Mouse (Mus musculus): ENCODE data around the gene Ceacam19.

The Ceacam19 gene

DNA sequence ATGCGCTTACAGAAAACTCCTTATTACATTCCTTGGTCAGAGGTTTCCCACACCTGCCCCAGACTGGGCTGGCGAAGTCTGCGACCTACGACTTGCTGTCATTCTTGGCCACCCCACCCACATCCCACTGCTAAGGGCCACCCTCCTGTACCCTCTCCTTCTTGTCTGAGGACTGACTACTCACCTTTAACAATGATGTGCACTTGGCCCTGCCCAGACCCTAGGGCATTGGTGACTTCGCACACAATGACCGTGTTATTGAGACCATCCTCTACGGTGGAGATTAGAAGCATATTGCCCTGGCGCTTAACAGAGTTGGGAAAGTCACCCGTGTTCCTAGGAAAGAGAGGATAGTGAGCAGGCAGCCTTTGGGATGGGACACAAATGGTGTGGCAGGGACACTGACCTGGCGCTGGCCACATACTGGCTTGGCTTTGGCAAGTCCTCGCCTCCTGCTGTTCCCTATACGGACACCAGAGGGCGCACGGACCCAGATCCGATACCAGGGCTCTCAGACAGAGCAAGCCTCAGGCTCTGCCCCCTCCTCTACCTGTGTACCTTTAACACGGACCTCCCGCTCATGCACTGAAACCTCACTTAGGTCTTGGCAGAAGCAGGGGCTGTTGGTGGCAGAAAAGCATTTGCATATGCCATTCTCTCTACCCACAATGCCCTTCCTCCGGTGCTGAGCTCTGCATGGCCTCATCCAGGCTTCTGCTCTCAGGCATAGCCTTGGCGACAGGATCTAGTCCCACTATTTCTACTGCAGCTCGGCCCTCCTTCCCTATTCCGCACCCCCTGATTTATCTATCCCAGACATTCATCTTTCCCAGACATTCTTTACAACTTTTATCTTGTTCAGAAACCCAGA lies 22.9 kb upstream of the Ceacam19 start:
- in situ Hi-C loops (cut with MboI, MseI): loop anchor here (5.0 kb wide), 1 partner anchor 47 kb away; no protein-coding TSS in a partner anchor

GRCm38 (mm10) chr7:19889881-19890280 lies 2.1 kb upstream of the Ceacam19 start:
- in situ Hi-C loops (cut with MboI, MseI): no loop called here

- in situ Hi-C loops (cut with MboI, MseI): no loop called here
These were observed 7.0 kb downstream of the Ceacam19 start for GRCm38 (mm10) chr7:19880754-19881153.

DNA sequence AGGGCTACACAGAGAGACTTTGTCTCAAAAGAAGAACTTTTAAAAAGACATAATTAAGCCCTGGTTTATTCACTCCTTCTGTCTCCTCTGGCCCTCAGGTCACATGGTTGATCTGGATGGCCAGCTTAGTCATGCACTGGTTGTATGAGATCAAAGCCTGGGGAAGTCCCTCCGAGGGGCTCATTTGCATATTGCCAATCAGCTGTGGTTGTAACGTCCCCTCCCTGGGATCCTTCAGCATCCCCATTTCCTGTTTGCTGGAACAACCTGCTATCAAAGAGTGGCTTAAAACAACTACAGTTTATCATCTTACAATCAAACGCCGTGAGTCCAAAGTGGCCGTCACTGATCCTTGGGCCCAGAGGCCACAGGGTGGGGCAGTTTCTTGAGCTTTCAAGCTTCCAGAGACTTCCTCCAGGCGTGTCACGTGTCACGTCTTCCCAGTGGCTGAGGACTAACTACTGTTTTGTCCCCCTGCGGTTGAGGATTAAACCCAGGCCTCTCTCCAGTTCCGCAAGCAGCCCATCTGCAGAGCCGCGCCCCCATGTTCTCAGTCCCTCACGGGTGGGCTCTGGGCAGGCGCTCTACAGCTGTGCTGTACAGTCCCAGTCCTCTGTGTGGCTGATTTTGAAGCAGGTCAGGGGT lies 10.9 kb downstream of the Ceacam19 start:
- in situ Hi-C loops (cut with MboI, MseI): no loop called here

DNA sequence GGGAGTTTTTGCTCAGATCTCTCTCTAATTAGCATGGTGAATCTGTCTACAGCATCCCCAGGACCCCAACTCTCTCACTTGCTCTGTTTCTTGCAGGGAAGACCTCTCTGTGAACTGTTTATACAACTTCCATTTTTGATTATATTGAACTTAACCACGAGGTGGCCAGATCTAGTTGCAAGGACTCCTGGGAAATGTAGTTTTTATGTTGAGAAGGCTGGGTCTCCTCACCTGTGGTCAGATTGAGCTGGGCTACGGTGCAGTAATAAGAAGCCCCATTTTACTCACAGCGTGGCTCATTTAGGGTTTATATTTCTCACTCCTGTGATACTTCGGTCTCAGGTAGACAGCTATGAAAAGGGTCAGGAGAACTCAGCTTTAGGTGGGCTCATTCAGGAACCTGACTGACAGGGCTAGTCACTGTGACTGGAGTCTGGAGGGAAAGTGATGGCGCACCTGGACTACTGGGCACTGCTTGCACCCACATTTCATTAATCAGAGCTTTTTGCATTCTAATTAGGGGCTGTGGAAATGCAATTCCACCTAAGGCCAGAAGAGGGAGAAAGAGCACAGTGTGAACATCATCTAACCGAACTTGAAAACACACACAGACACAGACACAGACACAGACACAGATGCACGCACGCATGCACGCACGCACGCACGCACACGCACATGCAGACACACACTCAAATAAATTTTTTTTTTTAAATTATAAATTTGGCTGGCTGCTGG lies 11.7 kb downstream of the Ceacam19 start:
- in situ Hi-C loops (cut with MboI, MseI): no loop called here

- in situ Hi-C loops (cut with MboI, MseI): no loop called here
These were observed 15.7 kb downstream of the Ceacam19 start for GRCm38 (mm10) chr7:19871943-19872601.

DNA sequence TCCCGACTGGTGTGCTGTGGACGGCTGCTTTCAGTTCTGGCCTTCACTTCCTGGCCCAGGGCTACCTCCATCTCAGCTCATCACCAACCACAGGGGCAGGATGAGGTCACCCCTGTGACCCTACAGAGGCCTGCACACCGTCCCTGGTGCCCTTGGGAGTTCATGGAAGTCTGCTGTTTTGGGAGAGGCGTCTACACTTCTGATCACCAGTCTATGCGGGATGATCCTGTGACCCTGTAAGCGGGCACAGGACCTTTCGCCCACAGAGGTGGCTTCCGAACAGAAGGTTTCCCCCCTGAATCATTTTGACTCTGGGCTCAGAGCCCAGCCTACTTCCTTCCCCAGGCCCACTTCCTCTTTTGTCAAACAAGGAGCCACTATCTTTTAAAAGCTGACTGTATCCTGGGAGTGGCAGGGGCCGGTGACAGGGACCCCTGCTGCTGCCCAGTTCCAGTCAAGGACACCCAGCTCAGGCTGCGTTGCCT lies 16.6 kb downstream of the Ceacam19 start:
- in situ Hi-C loops (cut with MboI, MseI): no loop called here

DNA sequence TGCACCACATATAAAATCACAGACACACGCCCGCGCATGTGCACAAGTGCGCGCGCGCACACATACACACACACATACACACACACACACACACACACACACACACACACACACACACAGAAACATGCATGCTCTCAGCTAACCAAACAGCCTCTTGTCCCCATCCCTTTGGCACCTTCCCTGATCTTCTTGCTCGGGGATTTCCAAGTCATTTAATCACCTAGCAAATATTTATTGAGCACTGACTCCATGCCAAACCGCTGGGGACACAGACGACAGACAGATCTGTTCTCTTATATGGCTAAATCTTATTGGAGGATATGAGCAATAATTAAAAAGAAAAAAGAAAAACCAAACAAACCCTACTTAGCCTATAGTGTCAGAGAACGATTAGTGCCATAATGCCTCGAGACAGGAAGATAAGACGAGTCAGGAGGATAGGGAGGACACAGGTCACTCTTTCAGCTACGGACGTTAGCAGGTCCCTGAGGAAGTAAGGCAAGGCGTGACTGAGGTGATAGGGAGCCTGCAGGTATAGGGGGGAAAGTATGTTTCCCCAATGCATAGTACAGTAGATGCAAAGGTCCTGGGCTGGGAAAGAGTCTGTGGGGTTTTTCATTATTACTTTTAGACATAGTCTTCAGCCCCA lies 19.9 kb downstream of the Ceacam19 start:
- in situ Hi-C loops (cut with MboI, MseI): no loop called here

DNA sequence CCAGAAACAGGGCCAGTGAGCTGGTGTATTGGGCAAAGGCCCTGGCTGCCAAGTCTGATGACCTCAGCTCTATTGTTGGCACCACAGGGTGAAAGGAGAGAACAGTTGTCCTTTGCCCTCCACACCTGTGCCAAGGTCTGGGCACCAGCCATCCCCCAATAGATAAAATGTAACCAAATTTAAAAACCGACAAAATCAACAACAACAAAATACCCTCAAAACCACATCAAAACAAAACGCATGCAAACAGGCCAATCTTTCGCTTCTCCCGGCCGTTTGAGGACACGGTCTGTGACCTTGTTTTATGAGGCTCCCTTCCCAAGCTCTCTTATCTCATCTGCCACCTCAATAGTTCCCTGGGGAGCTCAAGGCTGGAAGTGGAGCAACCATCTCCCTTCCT lies 21.3 kb downstream of the Ceacam19 start:
- in situ Hi-C loops (cut with MboI, MseI): no loop called here

- in situ Hi-C loops (cut with MboI, MseI): no loop called here
These were observed 22.3 kb downstream of the Ceacam19 start for GRCm38 (mm10) chr7:19865246-19866036.

DNA sequence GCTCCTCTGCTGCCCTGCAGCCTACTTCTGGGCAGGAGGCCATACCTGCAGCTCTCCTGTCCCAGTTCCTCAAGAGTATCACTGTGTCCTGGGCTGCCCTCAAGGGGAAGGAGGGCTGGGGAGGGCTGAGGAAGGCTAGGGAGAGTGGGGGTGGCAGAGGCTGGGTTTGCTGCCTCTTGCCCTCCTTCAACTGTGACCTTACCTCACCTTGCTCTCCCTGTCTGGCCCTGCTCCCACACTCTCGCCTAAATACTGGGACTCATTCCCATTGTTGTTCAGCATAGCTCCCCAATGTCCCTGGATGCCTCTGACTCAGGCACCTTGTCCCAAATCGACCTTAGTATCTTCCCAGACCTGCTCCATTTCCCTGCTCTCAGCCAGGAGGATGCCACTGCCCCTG lies 23.5 kb downstream of the Ceacam19 start:
- in situ Hi-C loops (cut with MboI, MseI): no loop called here

- in situ Hi-C loops (cut with MboI, MseI): no loop called here
These were observed 26.6 kb downstream of the Ceacam19 start, which contains the start of gene Ceacam16 for GRCm38 (mm10) chr7:19861199-19861598. Gene Ceacam16 (minus strand): TSS chr7:19861299.

DNA sequence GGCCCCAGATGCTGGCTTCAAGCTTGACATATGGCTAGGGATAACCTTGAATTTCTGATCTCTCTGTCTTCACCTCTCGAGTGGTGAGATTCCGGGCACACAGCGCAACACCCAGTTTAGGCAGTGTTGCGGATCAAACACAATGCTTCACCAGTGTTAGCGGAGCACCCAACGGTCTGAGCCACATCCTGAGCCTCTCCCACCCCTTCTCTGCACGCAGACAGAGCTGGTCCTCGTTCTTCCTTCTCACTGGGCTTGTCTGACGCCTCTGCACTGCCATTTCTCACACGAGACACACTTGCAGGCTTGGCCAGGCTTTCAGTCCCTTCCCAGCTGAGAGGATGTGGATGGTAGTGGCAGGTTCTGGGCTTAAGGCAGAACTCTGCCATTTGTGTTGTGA lies 28.0 kb downstream of the Ceacam19 start:
- in situ Hi-C loops (cut with MboI, MseI): no loop called here

DNA sequence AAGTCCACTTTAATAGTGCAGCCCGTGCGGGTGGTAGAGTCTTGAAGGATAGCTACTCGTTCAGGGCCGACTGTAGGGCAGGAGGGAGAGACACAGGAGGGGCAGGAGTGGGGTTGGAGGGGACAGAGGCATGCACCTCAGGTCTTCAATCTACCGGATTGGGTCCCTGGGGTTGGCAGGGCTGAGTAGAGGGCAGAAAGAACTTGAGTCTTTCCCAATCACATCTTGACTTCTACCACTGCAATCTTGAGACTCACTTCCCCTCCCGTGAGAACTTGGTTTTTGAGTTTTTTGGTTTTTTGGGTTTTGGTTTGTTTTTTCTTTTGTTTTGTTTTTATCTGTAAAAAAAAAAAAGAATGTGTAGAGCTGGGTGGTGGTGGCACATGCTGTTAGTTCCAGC lies 31.5 kb downstream of the Ceacam19 start:
- in situ Hi-C loops (cut with MboI, MseI): no loop called here

GRCm38 (mm10) chr7:19855663-19856062 lies 32.1 kb downstream of the Ceacam19 start:
- in situ Hi-C loops (cut with MboI, MseI): no loop called here

DNA sequence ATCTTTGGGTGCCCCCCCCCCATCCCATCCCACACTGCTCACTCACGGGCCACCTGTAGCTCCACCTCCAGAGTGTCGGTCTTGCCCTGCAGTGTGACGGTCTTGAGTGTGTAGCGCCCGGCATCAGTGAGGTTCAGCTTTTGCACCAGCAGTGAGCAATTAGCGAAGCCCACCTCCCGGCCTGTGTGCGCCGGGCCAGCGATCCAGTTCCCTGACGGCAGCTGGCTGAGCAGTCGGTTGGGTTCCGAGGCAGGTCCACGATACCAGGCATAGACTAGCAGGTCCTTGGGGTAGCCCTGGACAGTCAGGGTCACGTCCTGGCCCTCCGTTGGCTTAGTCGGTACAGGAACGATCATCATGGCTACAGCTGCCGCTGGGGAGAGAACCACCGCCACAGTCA lies 34.2 kb downstream of the Ceacam19 start:
- in situ Hi-C loops (cut with MboI, MseI): no loop called here

- in situ Hi-C loops (cut with MboI, MseI): no loop called here
These were observed 35.8 kb downstream of the Ceacam19 start, which contains the start of gene Gm19345 for GRCm38 (mm10) chr7:19851858-19852570. Gene Gm19345 (plus strand): TSS chr7:19852003.

DNA sequence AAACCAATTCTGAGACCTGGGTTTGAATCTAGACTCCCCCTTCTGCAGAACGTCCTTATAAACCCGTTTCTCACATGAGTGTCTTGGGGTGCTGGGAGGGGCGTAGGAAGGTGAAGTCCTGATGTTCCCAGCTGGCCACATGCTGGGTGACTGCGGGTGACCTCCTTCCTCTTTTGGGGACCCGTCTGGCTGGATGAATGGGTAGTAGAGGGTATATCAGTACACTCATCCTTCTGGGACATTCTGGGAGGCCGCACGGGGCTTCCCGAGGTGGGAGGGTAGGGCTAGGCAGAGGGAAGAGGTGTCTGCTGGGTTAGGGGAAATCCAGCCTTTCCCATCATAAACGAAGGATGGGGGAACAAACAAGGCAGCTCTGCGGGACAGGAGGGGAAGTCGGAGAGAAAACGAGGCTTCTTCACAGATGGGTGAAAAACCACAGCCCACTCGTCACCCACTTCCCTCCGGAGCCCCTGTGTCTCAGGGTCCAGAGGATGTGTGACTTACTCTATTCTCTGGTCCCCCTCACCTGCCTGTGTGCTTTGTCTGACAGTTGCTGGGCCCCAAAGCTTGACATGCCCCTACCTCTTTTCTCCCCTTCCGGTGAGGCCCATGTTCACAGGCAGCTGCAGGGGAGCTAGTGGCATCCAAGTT lies 43.1 kb downstream of the Ceacam19 start:
- in situ Hi-C loops (cut with MboI, MseI): loop anchor here (5.0 kb wide), 1 partner anchor 42 kb away; no protein-coding TSS in a partner anchor

DNA sequence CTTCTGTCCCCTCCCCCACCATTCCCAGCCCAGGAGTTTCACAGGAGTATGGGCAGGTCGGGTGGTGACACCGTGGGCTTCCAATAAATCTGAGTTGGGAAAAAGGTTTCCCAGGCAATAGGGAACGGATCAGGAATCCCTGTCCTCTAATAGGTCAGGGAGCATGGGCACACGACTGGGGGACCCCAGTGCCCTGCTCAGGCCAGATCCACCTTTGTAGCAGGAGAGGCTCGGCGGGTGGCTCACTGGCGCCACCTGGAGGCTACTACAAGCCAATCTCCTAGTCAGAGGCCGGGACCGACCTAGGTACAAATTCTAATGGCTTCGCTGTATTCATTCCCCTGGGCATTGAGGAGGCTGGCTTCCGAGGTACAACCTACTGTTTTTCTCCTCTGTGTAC lies 44.2 kb downstream of the Ceacam19 start:
- in situ Hi-C loops (cut with MboI, MseI): loop anchor here (5.0 kb wide), 1 partner anchor 41 kb away; no protein-coding TSS in a partner anchor
